Mouse (Mus musculus): ENCODE data around the gene Sacm1l. TPM values are rescaled to one million over a fixed set of nuclear protein-coding genes. Genes with fewer than 3 reads are reported as not detected.

The Sacm1l gene
- total RNA-seq, 4 experiments from 2014 or later: 15.8 to 25.1 (median 19.2) TPM

DNA sequence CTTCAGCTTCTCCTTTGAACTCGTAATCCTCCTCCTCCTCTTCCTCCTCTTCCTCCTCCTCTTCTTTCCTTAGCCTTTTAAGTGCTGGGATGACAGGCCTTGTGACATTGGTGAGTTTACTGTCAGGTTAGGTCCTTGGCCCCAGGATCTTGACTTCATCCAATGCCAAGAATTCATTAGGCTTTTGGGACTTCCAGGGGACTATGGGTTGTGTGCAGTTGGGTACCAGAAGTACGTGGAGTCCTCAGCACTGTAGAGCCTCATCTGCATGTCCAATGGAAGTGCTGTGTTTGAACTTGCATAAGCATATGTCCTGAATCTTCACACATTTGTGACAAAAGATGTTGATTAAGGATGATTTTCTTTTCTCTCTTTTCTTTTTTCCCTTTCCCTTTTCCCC is 20.6 kb upstream of the Sacm1l start:
- DNase-seq (ENCODE audit: low spot score in 2 of 2): no peak

- no peak for DNase-seq (ENCODE audit: low spot score in 2 of 2)
These were observed 19.6 kb upstream of the Sacm1l start for GRCm38 (mm10) chr9:123509638-123510604.

DNA sequence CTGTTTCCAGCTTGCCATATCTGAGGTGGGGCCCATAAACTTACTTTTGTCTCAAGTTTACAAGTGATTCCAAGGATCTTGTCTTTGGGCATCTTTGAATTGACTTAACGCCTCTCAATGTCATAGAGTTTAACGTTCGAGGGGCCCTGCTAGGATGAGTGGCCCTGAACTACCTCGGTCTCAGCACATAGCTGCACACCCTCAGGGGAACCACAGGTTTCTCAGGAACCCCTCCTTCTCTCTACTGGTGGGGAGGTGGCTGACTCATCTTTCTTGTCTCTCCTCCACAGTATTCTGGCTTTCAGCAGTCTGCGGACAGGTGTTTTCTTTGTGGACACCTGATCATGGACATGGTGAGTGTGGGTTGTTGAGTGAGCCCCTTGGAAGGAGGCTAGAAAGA is 18.6 kb upstream of the Sacm1l start:
- DNase-seq (ENCODE audit: low spot score in 2 of 2): no peak

GRCm38 (mm10) chr9:123512482-123512881 is 17.1 kb upstream of the Sacm1l start:
- no peak for DNase-seq (ENCODE audit: low spot score in 2 of 2)

DNA sequence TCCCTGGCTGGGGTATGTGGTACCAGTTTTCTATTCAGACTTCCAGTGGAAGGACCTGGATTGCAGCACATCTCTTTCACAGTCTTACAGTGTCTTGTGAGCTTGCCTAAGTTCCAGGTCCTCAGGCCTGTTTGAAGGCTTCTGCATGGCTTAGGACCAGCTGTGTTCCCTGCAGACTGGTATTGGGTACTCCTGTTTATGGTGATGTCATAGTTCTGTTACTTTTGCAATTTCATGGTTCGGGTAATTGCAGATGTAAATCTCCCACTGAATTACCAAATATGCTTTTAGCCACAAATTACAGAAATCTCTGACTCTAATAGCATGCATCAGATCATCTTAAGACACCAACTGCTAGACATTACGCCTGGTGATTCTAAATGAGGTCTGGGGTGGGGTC is 14.5 kb upstream of the Sacm1l start:
- no peak for DNase-seq (ENCODE audit: low spot score in 2 of 2)

DNA sequence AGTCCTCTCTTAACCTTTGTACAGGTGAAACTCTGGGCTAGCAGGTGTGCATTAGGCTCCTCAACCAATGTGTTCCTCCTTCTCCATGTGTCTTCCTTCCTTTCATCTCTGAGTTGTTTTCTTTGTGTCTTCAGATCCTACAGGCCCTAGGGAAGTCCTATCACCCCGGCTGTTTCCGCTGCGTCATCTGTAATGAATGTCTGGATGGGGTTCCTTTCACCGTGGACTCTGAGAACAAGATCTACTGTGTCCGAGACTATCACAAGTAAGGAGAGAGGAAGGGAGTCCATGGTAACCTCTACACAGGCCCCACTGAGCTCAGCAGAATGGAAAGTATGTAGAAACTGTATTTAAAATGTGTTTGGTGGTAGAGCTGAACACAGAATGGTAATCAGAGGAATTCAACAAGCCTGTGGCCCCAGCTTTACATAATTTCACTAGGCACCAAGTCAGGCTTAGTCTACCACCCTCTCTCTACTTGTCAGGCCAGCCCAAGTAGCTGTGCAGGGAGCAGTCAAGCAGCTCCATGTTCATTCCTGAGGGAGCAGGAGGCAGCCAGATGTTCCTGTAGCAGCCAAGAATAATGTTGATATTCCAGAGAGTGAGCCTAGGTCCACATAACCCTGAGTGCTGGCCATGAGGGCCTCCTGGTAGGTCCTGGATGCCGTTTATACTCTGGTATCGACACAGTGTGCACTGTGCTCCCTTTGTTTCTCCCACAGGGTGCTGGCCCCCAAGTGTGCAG is 12.7 kb upstream of the Sacm1l start:
- DNase-seq (ENCODE audit: low spot score in 2 of 2): no peak

GRCm38 (mm10) chr9:123518969-123519894 is 10.3 kb upstream of the Sacm1l start:
- no peak for DNase-seq (ENCODE audit: low spot score in 2 of 2)

- no peak for DNase-seq (ENCODE audit: low spot score in 2 of 2)
These were observed 8.8 kb upstream of the Sacm1l start for GRCm38 (mm10) chr9:123520735-123521134.

DNA sequence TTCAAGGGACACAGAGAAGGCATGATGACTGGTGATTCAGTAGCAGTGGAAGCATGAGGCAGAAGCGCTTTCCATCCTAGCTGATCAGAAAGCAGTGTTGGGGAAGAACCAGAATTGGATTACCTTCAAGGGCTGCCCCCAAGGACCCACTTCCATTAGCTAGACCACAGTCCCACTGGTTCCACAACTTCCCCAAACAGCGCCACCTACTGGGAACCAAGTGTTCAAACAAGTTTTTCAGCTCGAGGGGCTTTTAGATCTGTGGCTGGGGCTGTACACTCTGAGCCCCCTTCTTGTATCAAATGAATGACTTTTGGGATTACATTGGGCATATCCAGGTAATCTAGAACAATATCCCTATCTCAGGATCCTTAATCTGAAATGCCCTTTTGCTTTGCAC is 5.9 kb upstream of the Sacm1l start:
- no peak for DNase-seq (ENCODE audit: low spot score in 2 of 2)

DNA sequence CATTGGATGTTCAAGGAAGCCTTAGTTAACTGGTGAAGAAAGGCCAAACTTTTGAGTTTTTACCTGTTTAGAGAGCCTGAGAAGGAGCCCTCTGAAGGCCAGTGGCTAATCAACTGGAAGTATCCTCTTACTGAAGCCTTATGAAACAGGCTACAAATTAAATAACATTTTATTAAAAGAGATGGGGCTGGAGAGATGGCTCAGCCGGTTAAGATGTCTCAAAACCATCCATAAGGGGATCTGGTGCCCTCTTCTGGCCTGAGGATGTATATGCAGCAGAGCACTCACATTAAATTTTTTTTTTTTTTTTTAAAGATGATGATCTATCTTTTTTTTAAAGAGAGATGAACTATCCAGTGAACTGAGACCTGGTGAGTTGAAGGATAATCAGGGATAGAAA is 4.5 kb upstream of the Sacm1l start:
- DNase-seq (ENCODE audit: low spot score in 2 of 2): no peak

- no peak for DNase-seq (ENCODE audit: low spot score in 2 of 2)
These were observed 3.1 kb upstream of the Sacm1l start for GRCm38 (mm10) chr9:123526502-123526901.

DNA sequence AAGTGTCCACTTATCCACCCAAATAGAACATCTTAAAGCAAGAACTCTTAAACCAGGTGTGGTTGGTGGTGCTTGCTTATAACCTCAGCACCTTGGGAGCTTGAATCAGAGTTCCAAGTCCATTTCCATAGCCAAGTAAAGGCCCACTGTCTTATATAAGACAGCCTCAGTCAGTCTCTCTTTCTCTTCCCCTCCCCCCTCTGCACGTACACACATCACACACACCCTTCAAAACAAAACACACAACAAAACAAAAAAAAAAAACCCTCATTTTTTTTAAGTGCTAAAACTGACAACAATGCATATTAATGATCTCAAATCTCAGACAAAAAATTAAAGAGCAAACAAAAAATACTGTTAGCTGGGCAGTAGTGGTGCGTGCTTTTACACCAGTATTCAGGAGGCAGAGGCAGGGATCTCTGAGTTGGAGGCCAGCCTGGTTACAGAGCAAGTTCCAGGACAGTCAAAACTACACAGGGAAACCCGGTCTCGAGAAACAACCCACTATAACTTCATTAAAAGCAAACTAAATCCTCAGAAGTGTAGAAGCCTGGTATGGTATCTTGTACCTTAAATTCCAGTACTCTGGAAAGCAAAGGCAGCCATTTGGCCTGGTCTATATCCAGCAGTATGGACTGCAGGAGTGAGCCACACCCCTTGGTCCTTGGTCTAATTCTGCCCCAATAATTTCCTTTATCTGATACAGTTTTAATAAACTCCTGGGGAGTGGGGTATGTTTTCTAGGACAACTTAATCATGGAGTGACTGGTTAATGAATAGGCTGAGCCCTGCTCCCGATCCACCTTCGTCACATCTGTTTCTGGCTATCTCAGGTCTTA is 1.3 kb upstream of the Sacm1l start:
- no peak for DNase-seq (ENCODE audit: low spot score in 2 of 2)

GRCm38 (mm10) chr9:123528926-123529295 is 648 bp upstream of the Sacm1l start:
- peak in 1 of 2 experiments; percentile 35 for DNase-seq (ENCODE audit: low spot score in 2 of 2)

GRCm38 (mm10) chr9:123530158-123530475 is 558 bp downstream of the Sacm1l start:
- DNase-seq (ENCODE audit: low spot score in 2 of 2): no peak

GRCm38 (mm10) chr9:123530566-123531130 is 1.1 kb downstream of the Sacm1l start:
- no peak for DNase-seq (ENCODE audit: low spot score in 2 of 2)

GRCm38 (mm10) chr9:123531234-123531633 is 1.7 kb downstream of the Sacm1l start:
- no peak for DNase-seq (ENCODE audit: low spot score in 2 of 2)

DNA sequence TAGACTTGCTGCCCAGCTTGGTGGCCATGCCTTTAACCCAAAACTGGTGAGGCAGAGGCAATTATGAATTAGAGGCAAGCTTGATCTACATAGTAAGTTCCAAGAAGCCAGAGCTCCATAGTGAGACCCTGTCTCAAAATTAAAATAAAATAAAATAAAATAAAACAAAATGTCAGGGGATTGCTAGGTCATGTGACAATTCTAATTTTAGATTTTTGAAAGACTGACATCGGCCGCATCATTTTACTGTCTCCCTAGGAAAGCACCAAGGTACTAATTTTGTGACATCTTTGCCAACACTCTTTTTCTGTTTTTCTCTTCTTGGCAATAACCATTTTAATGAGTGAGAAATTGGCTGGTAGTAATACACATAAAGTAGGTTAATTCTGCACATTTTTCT is 7.1 kb downstream of the Sacm1l start:
- no peak for DNase-seq (ENCODE audit: low spot score in 2 of 2)

- DNase-seq (ENCODE audit: low spot score in 2 of 2): no peak
These were observed 8.6 kb downstream of the Sacm1l start for GRCm38 (mm10) chr9:123538189-123538588.

- no peak for DNase-seq (ENCODE audit: low spot score in 2 of 2)
These were observed 9.5 kb downstream of the Sacm1l start for GRCm38 (mm10) chr9:123539093-123539492.

DNA sequence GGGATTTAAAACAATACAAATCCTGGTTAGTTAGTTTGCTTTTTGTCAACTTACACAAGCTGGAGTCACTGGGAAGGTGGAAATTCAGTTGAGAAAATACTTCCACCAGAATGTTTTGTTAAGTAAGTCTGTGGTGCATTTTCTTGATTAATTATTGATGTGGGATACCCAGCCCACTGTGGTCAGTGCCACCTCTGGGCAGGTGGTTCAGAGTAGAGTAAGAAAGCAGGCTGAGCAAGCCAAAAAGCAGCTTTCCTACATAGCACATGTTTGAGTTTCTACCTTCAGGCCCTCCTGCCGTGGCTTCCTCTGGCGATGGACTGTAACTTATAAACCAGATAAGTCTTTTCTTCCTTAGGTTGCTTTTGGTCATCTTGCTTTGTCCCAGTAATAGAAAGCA is 10.3 kb downstream of the Sacm1l start:
- no peak for DNase-seq (ENCODE audit: low spot score in 2 of 2)
